7 mouse cellular contexts compared by ENCODE assay signal in the genomic region with DNA sequence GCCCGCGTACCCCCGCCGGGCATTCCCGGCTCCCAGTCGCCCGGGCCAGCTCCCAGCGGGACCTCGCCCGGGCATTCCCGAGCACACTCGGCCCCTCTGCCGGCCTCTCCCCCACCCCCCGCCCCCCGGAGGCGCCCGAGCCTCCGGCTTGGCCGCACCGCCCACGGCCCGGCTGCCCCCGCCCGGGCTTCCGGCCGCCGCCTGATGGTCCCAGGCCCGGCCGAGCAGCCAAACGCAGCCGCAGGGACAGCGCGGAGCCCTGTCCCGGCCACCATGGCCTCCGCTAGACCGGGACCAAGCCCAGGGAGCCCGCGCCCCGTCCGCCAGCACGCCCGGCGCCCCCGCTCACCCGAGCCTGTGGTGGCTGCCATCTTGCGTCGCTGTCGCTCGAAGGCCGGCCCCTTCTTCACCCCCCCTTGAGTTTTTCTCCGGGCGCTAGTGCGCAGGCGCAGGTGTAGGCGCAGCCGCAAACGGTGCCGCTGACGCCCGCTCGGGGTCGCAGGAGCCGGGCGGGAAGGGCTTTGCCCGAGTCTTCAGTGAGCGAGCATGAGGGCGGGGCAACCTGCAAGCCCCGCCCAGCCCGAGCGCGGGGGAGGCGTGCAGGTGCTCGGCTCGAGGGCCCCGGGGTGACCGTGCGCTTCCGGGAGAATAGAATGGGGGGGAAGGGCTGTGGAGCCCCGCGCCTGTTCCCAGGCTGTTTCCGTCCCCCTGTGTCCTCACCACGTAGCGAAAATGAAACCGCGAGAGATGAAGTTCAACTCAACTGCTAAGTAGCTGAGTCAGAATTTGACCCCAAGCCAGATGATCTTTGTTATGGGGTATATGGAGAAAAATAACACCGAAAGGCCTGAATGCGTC. TPM values are rescaled to one million over a fixed set of nuclear protein-coding genes. Genes with fewer than 3 reads are reported as not detected.
DNase-seq lines count a peak whose midpoint lies in the region; ATAC-seq and TF ChIP-seq lines count a peak whose summit lies in the region.

A gene (minus strand): TSS at position 505 of the 858 bp plus-strand sequence.

- H3K4me1 ChIP-seq in intestine, postnatal 0 days (replicated peaks; ENCODE audit: control insufficient read depth, insufficient read depth, low read length), result peaks cover 30% of the 10 kb centered on the region
- peaks cover 41% of the 10 kb centered on the region for H3K4me1 ChIP-seq in midbrain, embryonic 12.5 days
- H3K4me1 ChIP-seq in small intestine, adult 2 months (ENCODE audit: control insufficient read depth, insufficient read depth, insufficient read length, low read length), result peaks cover 35% of the 10 kb centered on the region

- intact Hi-C loops in left cerebral cortex, postnatal 4 days (cut with DNase I), result no loop called here

- H3K4me3 ChIP-seq in intestine, postnatal 0 days (ENCODE audit: low read depth, low read length), result peak within 1 kb of the TSS; percentile 90
- peak within 1 kb of the TSS; percentile 96 for H3K4me3 ChIP-seq in midbrain, embryonic 12.5 days
- peak within 1 kb of the TSS; percentile 86 for H3K4me3 ChIP-seq in small intestine, adult 2 months (ENCODE audit: low read depth, low read length)

- peak within 1 kb of the TSS; percentile 90 for H3K27ac ChIP-seq in intestine, postnatal 0 days (ENCODE audit: low read depth, low read length)
- H3K27ac ChIP-seq in midbrain, embryonic 12.5 days (replicated peaks), result peak within 1 kb of the TSS; percentile 90
- H3K27ac ChIP-seq in small intestine, adult 2 months (ENCODE audit: insufficient read depth, low read depth, low read length), result peak within 1 kb of the TSS; percentile 94

- H3K27me3 ChIP-seq in intestine, postnatal 0 days (replicated peaks; ENCODE audit: control insufficient read depth, insufficient read depth, low read length), result no peaks in the 10 kb centered on the region
- H3K27me3 ChIP-seq in midbrain, embryonic 12.5 days, result no peaks in the 10 kb centered on the region
- no peaks in the 10 kb centered on the region for H3K27me3 ChIP-seq in small intestine, adult 2 months (ENCODE audit: control insufficient read depth, insufficient read depth, low read length)

- peak; percentile 88 for ATAC-seq in intestine, postnatal 0 days
- ATAC-seq in midbrain, embryonic 12.5 days (ENCODE audit: low FRiP score, low read depth), result peak; percentile 82

- H3K4me2 ChIP-seq in intestine, postnatal 0 days (replicated peaks; ENCODE audit: low read depth), result peak within 1 kb of the TSS; percentile 89
- peak within 1 kb of the TSS; percentile 93 for H3K4me2 ChIP-seq in midbrain, embryonic 12.5 days (replicated peaks)

- H3K36me3 ChIP-seq in intestine, postnatal 0 days (ENCODE audit: control insufficient read depth, insufficient read depth), result peaks cover 17% of the 10 kb centered on the region
- 0 out of 2 replicates have a peak, but pooled peaks cover 22% of the 10 kb centered on the region for H3K36me3 ChIP-seq in midbrain, embryonic 12.5 days
- H3K36me3 ChIP-seq in small intestine, adult 2 months (ENCODE audit: control insufficient read depth, insufficient read depth, low read length), result peaks cover 6% of the 10 kb centered on the region; the same call in 1 of the 2 replicates

- under 1% methylated on average over 83 of the region's 87 CpGs for WGBS in intestine, postnatal 0 days
- WGBS in midbrain, embryonic 12.5 days, result under 1% methylated on average over 81 of the region's 87 CpGs
- 1% methylated on average over 85 of the region's 87 CpGs for WGBS in small intestine, adult 2 months

- TF ChIP-seq POLR2A in small intestine, adult 2 months (IDR thresholded peaks at IDR 0.05; ENCODE audit: low read depth, low read length), result peak; percentile 68

- peak within 1 kb of the TSS; percentile 96 for H3K9ac ChIP-seq in intestine, postnatal 0 days (ENCODE audit: low read depth, low read length)
- H3K9ac ChIP-seq in midbrain, embryonic 12.5 days (replicated peaks), result peak within 1 kb of the TSS; percentile 97

- TF ChIP-seq CTCF in intestine, postnatal 0 days (IDR thresholded peaks at IDR 0.05; ENCODE audit: low read depth), result peak; percentile 54
- no peak for TF ChIP-seq CTCF in small intestine, adult 2 months (IDR thresholded peaks at IDR 0.05; ENCODE audit: extremely low read depth, insufficient read length, insufficient replicate concordance, low read depth, low read length)

- H3K9me3 ChIP-seq in intestine, postnatal 0 days (ENCODE audit: control insufficient read depth), result no peaks in the 10 kb centered on the region
- H3K9me3 ChIP-seq in midbrain, embryonic 12.5 days, result no peaks in the 10 kb centered on the region

- DNase-seq in adrenal gland, adult 8-10 months, result peak; percentile 97
- peak; percentile 99 for DNase-seq in embryo, embryonic 9.5 days (ENCODE audit: extremely low spot score)
- DNase-seq in gonadal fat pad, adult 2 months (ENCODE audit: low read depth), result peak; percentile 65
- DNase-seq in left cerebral cortex, postnatal 4 days, result peak; percentile 98

RNA-seq across cellular contexts. Expression of the gene that starts here (rescaled TPM):
- total RNA-seq in adrenal gland, adult 8-10 months (2022), result 100 to 1,000 TPM; 175 to 197 (median 191) TPM
- 109 and 126 TPM in 2 replicates for polyA plus RNA-seq in gonadal fat pad, adult 2 months (2012; rRNA removed)
- polyA plus RNA-seq in intestine, postnatal 0 days (2015; fragmentation: Nextera tagmentation; extraction: Ambion mirVana), result 173 and 174 TPM in 2 replicates
- total RNA-seq in left cerebral cortex, postnatal 4 days (2021), result 100 to 1,000 TPM; 217 TPM
- 297 and 322 TPM in 2 replicates for polyA plus RNA-seq in midbrain, embryonic 12.5 days (2016; fragmentation: Nextera tagmentation; extraction: Ambion mirVana)
- 58.0 and 89.8 TPM in 2 replicates for polyA plus RNA-seq in small intestine, adult 2 months (2012; rRNA removed)

Comparison
In these comparisons a context has a peak if more than half of its experiments do, and no peak if none do; other contexts are left out.
1. Peak in every context shown above with its lines: DNase-seq, ATAC-seq, H3K4me3 ChIP-seq and H3K27ac ChIP-seq.